Mouse (Mus musculus): ENCODE results near the gene BC030867. TPM values are rescaled to one million over a fixed set of nuclear protein-coding genes. Genes with fewer than 3 reads are reported as not detected.
A peak's percentile ranks its signal among the peaks of the same experiment; 100 is the strongest.

The BC030867 gene
- total RNA-seq (2021) (under 1 TPM; 0.35 to 0.93 TPM), polyA plus RNA-seq (2012; rRNA removed) (1.2 and 1.6 TPM in 2 replicates)
- long read RNA-seq, partial matches to known transcripts: 0 of 1 reads
- long read RNA-seq, other reads (novel, unspliced or antisense): 0 of 1 reads

DNA sequence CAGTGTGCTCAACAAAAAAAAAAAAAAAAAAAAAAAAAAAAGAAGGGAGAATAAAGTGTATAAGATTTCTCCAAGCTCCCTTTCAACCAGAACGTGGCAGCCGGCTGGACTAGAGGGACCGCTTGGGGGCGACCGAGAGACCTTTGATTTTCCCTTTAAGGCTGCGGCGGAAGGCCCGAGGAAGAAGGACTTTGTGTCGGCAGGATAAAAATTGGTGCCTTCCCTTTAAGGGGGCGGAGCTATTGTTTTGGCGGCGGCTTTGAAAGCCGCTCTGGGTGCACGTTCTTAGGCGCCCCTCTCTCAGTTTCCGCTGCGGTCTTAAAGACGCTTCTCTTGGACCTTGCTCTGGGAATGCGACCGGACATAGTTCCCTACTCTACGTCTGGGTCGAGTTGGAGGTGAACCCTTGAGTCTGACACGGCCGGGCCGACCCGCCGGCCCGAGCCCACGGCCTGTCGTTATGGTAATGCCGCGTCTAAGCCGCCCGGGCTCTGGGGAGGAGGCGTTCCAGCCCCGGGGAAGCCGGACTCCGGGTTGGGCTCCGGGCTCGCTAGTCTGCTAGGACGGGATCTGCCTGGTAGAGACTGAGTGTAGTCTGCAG lies at the start of gene BC030867:
TSS of gene BC030867 (plus strand) at position 253 of the 601 bp plus-strand sequence.
- peak; percentile 91 for DNase-seq

DNA sequence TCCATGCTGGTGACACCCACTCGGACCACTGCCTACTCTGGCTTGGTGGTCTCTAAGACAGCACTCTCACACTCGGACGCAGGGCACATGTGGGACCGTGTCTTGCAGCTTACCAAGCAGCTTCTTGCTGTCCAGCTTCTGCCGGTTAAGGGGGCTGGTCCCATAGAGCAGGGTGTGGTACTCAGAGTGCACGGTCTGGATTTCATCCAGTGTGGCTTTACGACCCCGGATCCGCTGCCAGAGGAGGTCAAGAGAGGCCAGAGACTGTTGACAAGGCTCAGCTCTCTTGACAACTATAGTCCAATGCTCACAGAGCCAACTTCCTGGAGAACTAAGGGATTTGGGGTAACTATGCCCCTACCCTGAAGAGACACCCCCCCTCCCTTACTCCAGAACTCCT lies 48.8 kb upstream of the BC030867 start:
- no peak for DNase-seq

DNA sequence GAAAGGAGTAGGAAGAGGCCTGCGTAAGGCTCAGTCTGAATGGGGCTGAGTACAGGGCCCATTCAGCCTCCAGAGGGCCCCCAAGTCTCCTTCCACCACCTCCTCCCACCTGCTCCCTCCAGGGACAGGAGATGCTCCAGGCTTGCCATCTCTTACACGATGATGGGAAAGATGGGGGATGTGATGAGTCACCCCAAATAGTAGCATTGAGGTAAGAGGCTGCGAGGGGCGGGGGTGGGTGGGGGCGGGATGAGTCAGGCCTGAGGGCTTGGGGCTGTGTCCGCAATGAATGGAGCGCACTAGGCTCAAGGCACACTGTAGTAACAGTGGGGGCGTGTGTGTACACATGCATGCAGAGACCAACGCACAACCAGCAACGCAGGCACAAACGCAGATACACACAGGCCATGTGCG lies 47.3 kb upstream of the BC030867 start:
- DNase-seq: no peak

DNA sequence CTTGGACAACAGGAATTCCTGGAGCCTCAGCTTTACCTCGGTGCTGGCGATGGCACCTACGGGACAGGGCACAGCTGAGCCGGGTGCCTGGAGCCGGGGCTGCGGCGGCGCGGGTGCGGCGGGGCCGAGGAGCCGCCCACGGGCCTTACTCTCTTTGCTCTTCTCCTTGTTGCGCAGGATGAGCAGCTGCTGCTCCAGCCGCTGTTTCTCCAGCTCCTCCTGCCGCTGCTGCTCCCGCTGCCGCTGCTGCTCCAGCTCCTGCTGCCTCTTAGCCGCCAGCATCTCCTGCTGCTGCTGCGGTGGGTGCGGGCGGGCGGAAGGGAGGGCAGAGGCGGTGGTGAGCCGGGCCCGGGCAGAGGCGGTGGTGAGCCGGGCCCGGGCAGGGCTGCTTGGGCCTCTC lies 42.2 kb upstream of the BC030867 start:
- DNase-seq: no peak

DNA sequence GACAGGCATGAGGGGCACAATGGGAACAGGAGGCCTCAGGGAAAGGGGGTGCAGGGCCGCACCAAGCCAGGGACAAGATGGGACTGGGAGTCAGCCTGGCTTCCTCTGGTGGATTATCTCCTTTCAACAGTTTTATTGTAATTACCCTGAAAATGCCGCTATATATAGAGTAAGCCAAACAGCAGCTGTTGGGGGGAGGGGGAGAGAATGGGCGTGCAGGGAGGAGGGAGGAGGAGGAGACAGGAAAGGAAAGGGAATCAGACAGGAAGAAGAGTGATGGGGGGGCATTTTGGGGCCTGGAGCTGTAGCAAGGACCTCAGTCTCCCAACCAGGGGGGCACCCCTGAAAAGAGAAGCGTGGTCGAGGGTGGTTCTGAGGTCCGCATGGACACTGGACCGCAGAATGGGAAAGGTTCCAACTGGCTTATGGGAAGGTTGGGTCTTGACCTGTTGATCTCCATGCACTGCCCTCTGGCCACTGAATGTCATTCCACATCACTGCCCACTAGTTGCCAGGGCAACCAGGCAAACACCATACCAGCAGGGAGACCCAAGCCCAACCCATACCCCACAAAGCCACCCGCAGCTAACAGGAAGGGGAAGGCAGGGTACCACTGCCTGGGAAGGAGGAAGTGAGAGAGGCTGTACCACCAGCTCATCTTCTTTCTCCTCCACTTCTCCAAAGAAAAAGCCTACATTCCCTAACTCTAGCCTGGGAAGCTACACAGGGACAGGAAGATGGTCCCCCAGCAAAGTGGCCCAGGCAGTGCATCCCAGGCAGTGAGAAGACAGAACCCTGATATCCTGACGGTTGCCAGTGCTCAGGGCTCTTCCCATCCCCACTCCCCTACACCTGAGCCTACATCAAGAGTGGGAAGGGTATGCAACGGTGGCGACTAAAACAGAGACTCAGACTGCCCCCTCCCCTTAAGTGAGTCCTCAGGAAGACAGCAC lies 40.6 kb upstream of the BC030867 start:
- DNase-seq: no peak

DNA sequence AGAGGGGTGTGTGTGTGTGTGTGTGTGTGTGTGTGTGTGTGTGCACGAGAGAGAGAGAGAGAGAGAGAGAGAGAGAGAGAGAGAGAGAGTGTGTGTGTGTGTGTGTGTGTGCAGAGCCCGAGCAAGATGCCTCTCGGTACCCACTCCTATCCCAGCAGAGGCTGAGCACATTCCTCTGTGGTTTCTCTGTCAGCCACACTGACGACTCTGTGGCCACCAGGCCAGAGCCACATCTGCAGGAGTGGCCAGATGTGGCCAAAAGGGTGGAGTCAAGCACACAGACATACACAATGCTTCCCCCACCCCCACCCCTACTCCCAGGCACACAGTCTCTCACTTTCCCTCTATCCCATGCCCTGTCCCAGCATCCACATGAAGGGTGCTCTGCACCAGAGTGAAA lies 39.8 kb upstream of the BC030867 start:
- no peak for DNase-seq

DNA sequence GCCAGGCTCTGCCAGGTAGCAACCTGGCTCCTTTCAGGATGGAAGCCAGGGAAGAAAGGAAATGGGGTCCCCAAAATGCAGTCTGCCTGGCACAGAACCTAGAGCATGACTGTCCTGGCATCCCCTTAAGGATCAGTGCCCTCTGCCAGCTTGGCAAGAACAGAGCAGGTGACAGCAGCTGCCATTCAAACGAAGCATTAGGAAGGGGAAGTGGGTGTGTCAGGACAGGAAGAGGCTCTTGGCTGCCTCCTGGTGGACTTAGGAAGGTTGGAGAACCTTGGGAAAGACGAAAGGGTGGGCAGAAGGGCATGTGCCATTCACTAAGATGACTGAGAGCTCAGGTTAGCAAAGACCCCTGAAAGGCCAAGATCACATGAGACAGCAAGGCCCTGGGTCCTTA lies 38.9 kb upstream of the BC030867 start:
- no peak for DNase-seq

DNA sequence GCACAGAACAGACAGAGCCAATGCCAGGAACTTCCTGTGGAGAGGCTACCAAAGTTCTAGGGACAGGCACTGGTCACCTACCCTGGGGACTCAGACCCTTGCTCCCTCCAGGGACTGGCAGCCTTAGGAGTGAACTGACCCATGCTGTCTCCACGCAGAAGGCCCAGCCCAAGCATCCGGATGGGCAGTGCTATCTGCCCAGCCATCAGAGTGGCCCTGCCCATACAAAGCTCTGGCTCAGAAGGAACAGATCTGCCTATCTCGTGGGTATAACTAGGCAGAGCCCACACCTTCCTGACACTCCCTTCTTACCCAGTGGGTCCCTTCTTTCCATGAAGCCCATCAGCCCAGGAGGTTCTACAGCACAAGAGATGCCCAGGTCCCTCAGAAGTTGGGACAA lies 38.5 kb upstream of the BC030867 start:
- no peak for DNase-seq

DNA sequence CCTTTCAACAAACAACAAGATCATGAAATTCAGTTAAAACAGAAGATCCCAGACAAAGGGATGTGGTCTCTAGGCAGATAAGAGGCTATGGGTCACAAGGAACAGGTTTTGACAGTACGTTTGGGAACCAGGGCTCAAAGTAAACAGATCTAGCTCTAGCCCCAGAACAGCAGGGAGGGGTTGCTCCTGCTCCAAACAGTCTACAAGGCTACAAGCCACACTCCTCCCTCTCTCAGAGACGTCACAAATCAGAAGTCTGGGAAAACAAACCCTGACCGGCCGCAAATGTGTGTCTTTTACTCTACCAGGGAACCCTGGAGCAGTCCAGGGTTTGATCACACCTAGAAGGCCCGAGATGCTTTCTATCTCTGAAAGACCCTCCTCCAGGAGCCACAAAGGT lies 37.7 kb upstream of the BC030867 start:
- DNase-seq: no peak

DNA sequence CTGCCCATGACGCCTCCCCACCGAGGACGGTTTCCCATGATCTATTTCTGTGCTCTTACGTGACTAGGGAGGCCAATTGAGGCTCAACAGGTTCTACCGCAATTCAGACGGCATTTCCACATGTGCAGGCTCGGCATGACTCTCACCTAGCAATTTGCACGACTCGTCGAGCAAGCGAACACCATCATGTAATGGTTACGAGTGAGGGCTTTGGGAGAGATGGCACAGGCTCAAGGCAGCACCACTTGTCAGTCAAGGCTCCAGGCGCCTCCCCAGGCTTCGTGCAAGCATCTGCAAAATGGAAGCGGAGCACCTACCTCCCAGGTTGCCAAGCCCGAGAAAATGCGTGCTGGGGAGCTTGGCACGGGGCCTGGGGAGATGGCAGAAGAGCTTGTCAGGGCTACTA lies 36.7 kb upstream of the BC030867 start:
- no peak for DNase-seq

DNA sequence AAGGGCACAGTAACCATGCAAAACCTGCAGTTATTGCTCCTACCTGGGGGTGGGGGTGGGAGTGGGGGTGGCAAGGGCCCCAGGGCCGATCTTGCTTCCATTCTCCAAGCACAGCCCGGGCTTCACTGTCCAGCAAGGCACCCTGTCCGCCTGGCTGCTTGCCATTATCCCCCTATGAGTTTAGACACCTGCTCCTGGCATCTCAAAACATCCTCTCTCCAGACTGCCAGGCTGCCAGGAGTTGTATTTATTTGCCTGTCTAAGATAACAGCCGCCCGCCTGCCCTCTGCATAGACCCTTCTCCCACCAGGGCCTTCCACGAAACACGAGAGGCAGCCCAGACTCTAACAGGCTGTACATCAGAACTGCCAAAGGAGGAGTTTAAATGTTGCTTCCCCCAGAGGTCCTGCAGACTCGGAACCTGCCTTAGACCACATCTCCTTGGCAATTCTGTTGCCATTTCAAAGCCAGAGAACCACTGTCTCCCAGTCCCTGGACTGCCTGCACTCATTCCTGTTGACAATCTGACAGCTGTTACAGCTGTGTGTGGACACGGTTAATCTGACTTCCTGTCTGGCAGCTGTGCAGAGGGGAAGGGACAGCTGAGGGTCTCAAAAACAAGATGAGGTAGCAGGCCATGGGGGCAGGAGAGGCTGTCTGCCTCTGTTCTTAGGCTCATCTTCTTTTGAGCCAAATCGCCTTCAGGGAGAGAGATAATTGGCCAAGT lies 34.1 kb upstream of the BC030867 start:
- DNase-seq: no peak

DNA sequence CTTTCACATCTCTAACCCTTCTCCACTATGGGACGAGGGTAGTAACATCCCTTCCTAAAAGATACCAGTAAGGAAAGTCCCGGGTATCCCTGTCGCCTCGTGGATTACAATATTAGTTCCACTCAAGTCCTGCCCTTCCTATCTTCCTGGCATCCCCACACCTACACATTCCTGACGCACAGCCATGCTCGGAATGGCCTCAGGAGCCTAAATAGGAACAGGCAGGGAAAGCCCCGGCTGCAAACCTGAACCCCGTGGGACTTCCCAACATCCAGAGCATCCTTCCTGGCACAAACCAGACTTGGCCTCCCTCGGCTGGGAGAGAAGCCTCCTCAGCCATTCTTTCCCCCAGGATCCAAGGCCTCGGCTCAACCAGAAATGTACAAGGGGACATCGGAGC lies 33.2 kb upstream of the BC030867 start:
- no peak for DNase-seq

DNA sequence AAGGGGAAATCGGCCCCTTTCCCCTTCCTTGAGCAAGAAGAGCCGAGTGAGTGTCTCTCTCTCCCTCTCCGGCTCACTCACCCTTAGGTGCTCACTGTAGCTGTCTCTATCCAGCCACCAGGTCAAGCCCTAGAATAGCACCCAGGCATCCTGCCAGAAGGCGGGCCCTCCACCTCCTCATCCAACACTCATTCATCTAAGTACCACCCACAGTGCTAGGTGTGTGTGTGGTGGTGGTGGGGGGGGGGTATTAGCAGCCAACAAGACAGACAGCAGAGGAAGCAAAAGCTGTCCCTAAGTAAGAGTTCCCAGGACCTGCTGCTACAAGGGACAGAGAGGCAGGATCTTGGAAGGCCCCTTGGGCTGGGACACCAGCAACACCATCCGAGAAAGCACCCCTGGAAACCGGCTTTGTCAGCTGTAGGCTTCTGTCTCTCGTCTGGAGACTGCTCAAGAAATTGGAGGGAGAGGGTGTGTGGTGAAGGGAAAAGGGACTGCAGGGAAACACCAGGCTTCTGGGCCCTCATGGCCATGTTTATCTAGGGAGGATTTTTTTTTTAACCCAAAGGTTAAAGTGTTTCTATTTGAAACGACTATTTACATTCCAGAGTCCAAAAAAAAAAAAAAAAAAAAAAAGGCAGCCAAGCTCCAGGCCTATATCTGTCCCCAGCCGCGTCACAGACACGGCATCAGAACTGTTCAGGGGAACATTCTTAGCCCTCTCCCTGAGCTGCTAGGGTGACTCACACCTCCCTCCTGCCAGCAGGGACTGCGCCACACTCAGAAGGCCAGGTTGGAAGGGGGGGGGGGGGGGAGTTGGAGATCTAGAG lies 32.4 kb upstream of the BC030867 start:
- DNase-seq: peak; percentile 85

DNA sequence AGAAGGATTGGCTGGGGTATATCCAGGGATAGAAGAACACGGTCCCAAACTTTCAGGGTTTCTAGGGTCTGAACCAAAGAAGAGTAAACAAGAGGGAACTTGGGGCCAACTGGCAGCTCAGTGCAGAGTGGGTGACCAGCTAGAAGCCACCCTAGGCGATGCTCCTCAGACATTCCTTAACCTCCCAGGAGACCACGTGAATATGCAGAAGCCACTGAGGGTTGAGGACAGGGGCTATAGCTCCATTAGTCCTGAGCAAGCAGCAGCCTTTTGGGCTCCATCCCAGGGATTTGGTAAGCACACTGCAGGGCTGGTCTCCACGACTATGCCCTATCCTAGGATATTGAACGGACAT lies 31.8 kb upstream of the BC030867 start:
- no peak for DNase-seq

DNA sequence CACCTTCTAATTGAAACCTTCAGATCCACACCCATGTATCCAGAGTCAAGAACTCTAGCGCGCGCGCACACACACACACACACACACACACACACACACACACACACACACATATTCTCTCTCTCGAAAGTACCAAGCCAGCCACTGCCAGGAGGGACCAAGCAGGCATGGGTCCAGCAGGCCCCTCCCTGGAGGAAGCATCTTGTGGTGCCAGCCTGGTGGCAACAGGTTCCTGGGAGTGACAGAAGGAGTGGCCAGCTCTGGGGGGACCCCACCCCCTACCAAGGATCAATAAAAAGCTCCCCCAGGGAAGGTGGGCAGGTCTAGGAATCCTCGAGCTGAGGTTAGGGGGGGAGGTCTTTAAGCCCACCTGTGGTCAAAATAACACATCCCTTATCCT lies 31.3 kb upstream of the BC030867 start:
- DNase-seq: no peak

DNA sequence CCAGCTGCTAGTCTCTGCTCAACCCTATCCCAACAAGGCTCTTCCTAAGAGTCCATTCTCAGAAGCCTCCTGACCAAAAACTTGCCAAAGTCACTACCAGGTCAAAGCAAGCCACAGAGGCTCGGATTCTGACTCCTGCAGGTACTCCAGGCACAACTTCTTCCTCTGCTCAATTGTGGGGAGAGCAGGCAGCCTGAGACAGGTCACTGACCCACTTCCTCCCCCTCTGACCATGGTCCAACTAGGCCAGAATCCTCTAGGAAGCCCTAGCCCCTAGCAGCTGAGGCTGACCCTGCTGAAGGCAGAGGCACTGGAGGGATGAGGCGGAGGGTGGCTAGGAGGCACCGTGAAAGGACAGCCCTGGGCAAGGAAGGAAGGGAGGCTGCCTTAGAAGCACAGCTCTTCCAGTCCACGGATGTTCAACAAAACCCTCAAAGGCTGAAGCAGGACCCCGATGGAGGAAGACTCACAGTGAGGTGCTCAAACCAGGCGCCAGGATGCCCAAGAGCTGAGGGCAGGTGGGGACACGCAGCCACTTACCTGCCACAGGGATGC lies 30.7 kb upstream of the BC030867 start:
- no peak for DNase-seq

DNA sequence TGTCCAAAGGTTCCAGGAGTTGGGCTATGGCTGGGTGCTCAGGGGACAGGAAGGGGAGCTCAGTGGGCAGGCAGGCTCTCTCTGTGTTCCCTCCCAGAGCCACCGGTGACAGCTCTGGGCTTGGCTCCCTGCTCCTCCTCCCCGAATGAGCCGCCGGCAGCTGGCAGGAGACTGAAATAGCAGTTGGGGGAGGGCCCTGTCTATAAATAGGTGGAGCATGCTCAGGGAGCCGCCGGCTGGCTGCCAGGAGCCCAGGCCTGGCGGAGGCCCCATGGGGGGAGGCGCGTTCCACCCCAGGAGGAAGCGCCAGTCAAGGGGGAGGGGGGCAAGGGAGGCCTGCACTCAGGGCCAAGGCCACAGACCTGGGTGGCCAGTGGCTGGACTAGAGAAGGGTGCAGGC lies 29.9 kb upstream of the BC030867 start:
- peak; percentile 98 for DNase-seq

DNA sequence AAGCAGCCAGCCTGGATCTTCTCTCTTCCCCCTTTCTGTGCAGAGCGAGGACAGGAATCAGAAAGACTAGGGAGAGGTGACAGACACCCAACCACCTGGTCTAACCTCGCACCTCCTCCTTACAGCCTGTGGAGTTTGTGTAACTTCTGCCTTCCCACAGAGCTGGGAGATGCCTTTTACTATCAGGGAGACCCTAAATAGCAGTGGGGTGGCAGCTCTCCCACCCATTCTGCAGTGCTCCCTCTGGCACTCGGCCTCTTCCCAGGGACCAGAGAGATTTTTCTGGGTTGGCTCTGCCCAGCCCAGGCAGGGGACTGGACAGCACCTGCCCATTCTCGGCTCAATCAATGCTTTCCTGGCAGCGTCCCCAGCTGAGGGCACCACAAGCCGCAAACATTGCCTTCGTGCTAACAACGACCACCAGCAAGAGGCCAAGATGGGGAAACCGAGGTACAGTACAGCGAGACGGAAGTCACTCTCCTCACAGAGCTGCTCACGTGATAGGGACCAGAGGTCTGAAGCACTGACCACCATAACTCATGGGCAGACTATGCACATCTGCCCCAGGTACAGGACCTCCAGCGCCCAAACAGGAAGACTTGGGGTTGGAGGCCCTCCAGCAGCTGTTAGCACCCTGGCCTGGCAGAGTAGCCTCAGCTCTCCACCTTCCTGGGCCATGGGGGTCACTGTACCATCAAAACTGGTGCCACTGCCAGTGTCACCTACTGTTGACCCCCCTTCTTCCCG lies 29.3 kb upstream of the BC030867 start:
- DNase-seq: peak; percentile 45

DNA sequence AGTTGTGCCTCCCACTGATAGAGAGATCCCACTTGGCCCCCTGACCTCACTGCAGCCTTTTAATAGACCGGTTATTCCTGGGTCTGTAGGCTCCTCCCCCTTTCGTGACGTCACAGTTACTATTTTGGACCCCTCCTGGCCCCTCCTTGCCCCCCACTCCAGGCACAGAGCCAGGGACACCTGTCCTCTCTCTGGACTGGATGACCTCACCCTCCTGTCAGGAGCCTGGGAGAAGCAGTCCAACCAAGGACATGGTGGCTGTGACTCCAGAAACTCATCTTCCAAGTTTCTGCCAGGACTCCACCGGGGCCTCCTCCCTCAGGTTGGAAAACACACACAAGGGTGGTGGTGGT lies 28.7 kb upstream of the BC030867 start:
- peak; percentile 72 for DNase-seq

DNA sequence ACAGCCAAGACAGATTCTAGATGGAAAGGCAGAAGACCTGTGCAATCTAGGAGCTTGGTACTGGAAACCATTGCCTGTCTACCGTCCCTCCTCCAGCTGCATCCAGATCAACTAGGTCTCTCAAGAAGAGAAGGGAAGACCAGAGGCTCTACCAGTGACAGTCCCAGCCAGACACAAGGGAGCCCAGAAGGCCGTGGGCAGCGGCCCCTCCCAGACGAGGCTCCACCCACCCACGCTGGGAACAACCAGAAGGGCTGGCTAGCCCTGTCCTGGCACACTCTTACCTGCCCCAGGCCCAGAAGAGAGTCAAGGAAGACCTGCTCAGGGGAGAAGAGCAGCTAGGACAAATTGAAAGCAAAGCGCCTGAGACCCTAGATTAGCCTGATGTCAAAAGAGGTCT lies 28.2 kb upstream of the BC030867 start:
- DNase-seq: peak; percentile 60
